Mouse (Mus musculus): ENCODE measurements at regions not wholly inside any gene's neighbourhood (a gene's known extent, or its start where the extent isn't known, plus 50 kb on each side); places are given as distances from the start of the nearest gene placed in this dataset.
A peak's percentile ranks its signal among the peaks of the same experiment; 100 is the strongest.

DNA sequence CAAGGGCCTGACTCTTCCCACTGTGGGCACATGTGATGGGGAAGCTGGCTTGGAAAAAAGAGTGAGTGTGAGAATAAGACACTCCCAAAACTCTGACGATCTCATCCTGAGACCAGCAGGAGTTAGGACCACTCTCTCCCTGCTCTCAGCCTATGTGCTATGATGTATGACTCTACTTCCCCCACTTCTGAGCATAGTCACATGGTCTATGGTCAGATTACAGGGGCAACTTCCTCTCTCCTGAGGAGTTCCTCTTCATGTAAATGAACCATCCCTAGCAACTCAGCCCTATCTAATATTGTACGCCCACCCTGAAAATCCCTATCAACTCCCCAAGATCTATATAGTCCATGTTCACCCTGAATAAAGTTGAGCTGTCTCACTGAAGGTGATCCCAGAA is 120.0 kb upstream of the Lmo4 start:
- DNase-seq (ENCODE audit: low read depth) = no peak

DNA sequence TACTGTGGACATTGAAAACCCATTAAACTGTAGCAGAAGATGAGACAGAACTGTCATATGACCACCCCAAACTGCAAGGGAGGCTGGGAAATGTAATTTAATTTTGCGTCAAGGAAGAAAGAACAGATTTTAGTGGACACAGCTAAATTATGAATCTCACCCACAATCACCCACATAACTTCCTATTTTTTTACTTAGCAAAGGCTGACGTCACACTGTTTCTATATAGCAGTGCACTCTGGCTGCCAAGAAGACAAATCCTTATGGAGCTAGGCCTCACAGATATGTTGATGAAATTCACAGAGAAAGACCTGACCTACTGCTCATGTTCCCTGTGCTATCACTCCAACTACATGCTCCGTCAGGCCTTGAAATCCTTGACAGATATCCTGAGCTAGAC is 118.5 kb upstream of the Lmo4 start:
- DNase-seq (ENCODE audit: low read depth) = no peak

DNA sequence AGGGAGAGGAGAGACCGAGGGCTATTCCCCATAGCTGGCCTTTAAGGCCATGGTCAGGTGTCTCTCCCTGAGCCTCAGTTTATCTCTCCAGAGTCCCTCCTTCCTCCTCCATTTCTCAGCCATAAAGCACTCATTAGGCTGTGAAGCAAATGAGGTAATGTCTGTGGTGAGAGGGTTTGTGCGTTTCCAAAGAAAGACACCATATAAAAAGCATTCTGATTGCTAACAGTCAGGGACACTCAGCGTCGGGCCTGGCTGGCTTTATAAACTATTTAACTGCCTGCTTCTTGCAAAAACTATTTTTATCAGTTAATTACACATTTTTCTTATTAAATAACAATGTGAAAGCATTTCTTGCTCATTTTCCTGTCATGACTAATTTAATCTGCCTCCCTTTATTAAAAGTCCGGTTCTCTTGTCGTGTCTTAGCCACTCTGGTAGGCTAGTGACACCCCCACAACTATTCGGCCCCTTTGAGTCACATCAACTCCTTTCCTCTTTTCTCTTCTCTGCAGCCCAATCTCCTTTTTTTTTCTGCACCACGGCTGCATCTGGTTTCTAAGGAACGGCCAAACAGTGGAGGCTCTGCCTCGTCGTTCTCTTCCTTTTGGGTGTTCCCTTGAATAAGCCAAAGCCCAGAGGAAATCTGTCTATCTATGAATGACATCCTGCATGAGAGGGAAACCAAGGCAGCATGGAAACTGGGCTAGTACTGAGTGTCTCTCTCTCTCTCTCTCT is 114.6 kb upstream of the Lmo4 start:
- DNase-seq (ENCODE audit: low read depth) = no peak

DNA sequence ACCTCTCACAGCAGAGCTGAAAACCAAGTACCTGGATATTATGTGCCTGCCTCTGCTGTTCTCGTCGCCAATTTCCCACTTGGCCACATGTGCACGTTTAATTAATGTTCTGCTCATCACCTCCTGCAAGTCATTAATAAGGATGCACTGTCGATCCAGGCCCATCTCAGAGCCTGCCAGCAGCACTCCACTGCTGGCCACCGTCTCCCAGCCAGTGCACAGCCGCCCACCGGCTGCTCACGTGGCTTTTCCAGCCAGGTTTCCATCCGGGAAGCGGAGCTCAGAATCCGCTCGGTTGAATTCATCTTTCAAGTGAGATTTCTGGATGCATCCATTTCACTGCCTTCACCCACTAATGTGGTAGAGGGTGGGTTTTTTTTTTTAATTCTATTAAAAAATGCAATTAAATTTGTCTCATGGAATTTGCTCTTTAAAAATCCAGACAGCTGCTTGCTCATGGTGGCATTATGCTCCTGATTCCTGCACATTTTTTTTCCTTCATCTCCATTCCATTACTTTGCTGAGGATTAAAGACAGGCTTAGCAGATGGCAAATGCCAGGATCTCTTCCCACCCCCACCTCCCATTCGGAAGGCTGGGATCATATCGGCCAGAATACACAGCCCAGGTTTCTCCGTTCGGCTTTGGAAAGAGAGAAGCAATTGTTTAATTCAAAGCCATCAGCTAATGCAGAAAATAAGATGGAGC is 113.9 kb upstream of the Lmo4 start:
- DNase-seq (ENCODE audit: low read depth) = no peak

DNA sequence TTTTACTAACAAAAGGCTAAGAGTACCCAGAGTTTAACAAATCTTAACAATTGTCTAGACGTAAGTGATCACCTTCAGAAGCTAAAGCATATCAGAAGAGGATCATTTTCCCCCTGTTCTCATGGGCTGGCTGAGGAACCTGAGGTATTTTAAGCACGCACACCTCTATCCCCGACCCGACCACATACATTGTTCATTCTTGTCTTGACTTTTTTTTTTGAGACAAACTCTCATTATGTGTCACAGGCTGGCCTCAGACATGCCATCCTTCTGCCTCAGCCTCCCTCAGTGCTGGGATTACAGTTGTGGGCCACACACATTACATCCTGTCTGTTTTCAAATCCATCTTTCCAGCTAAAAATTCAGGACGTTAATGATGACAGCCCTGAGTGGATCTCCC is 105.7 kb upstream of the Lmo4 start:
- DNase-seq (ENCODE audit: low read depth) = no peak

DNA sequence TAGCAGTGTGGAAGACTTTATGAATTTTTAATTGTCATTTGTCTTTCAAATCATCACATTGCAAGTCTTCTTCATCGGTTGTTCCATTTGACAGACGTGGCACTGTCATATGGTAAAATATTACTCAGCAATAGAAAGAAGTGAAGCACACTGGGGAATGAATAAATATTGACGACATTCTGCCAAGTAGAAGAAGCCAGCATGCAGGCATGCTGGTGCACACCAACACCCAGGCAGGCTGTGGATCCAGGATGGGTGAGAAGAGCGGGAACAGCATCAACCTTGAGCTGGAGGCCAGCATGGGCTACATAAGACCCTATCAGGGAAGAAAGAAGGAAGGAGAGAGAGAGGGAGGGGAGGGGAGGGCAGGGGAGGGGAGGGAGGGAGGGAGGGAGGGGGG is 103.6 kb upstream of the Lmo4 start:
- DNase-seq (ENCODE audit: low read depth) = no peak

DNA sequence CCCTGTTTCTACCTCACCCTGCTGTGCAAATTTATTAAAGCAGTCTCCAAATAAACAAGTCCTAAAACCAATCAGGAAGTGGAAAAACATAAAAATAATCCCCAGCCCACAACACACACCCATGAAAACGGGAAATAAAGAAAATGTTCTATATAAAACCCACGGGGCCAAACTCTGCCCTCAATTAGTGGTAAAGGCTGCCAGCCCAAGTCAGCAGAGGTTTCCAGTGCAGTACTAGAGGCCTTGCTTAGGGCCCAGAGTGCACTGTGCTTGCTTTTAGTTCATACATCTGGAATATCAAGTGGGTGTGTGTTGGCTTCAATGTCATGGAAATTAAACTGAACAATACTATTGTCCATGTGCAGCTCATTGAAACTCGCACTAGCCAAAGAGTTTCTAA is 102.5 kb upstream of the Lmo4 start:
- DNase-seq (ENCODE audit: low read depth) = no peak

DNA sequence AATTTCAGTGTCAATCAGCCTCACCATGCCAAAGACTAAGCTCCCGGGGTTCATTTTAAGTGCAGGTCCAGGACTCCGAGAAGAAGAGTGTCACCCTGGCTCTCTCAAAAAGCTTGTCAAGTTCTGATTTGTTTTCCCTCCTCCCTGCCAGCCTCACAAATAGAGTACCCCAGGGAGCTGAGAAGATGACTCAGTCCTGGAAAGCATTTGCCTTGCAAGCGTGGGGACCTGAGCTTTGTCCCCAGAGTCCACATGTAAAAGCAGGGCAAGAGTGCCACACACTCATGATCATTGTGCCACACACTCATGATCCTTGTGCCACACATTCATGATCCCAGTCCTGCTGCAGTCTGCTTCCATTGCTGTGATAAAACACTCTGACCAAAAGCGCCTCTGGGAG is 100.4 kb upstream of the Lmo4 start:
- DNase-seq (ENCODE audit: low read depth) = no peak

DNA sequence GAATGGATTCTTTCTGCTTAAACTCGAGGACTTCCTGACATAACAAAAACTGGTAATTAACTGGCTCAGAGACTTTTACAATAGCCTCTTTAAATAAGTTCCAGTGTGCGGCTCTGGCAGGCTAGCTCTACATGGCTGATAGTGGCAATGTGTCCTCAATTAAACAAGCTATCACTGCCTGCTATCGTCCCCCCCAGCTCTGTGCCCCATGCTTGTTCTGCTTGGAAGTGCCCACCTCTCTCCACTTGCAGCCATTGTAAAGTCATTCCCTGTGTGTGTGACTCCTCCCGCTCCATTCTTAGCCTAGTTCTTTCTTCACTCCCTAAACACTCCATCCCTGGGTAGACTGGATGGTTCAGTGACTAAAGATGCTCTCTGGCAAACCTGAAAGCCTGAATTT is 99.9 kb upstream of the Lmo4 start:
- no peak for DNase-seq (ENCODE audit: low read depth)

DNA sequence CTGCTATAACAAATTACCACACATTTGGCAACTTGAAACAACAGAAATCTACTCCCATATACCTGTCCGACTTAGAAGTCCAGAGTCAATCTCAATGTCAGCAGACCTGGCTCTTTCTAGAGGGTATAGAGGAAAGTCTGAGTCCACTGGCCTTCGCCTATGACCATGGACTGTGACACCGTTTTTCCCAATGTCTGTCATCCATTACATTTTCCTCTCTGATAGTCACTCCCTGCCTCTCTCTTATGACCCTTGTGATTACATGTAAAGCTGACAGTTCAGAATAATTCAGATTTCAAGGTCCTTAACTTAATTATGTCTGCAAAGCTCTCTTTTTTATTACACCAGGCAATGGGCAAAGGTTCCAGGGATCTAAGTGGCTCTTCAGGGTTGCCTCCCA is 97.6 kb upstream of the Lmo4 start:
- DNase-seq (ENCODE audit: low read depth) = no peak

DNA sequence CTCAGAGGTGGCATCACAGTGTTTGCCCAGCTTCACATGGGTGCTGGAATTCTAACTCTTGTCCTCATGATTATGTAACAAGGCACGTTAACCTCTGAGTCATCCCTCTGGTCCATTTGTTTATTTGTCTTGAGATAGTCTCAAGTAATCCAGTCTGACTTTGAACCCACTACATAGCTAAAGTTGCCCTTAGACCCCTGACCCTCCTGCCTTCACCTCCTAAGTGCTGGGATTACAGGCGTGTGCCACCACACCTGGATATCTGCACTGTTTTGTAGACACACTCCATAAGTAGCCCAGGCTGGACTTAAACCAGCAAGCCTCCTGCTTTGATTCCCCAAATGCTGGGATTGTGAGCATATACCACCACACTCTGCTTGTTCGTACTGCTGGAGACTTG is 96.0 kb upstream of the Lmo4 start:
- no peak for DNase-seq (ENCODE audit: low read depth)

DNA sequence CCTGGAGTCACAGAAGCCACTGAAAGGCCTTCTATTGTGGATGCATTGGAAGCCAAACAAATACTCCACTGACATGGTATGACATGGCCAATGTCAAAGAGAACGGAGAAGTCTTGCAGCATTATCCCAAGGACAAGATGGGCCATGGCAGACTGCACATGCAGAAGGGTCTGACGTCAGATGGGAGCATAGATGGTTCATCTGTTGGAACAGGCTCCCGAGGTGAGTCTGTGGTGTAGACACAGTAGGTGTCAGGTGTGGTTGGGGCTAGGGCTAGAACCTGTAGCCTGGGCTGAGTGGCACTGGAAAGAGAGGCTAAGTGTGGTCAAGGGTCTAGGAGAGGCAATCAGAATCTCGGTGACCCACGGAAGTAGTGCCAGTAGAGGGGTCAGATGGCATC is 94.2 kb upstream of the Lmo4 start:
- no peak for DNase-seq (ENCODE audit: low read depth)

DNA sequence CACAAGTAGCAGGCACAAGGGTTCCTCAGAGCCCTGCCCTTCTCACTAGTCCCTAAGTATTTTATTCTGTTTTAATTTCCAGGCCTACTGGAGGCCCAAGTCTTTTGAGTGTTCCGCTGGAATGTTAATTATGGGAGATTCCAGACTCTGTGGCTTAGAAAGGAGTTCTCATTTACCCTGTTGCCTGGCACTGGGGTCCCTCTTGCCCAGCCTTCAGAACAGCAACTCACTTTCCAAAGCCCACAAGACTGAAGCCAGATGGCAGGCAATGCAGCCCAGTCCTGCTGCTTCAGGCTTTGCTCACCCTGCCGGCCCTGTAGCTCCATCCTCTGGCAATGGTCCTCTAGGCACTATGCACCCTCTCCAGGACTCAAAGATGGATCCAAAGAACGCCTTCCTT is 84.5 kb upstream of the Lmo4 start:
- no peak for DNase-seq (ENCODE audit: low read depth)

DNA sequence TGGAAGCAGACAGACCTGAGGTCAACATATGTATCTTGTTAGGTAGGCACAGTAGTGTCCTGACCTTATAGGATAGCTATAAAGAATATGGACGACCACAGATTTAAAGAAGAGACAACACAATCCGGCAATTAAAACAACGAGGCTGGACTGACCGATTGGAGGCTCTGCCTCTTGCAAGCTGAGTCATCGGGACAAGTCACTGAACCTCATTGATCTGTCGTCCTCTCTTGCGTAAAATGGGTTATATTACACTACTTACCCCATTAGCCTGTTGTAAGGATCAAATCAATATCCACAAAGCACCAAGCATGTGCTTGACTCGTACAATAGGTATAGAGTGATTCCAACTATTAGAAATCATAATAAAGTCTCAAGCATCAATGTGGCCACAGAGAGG is 81.1 kb upstream of the Lmo4 start:
- no peak for DNase-seq (ENCODE audit: low read depth)

DNA sequence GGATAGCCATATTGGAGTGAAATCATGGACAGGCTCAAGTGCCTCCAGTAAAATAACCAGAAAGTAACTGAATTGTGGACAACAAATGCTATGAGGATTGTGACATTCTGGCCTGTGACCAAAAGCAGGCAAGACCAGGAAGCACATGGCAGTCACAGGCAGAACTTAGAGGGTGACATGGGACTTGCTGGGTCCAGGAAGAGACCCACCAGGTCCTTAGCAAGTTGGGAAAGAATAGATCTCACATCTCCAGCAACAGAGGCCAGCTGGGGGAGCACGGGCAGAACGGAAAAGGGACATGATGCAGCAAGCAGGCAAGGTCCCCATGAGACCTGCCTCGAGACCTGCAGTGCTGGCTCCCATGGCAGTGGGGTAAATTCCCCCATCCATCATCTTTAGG is 79.3 kb upstream of the Lmo4 start:
- no peak for DNase-seq (ENCODE audit: low read depth)

DNA sequence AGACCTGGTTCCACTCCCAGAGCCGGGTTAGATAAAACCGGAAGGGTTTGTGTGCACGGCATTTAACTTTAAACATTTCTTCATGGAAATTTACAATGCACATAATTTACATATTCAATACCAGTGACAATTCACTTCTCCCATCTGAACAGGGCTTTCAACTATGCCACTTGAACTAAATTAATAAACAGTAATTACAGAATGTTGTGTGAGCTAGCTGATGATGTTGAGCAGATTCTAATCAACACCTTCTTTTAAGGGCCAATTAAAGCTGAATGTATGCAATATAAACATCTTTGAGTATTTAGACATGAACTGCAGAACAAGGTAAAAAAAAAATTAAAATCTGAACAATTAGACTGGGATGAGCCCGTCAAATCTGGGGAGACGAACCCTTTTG is 68.1 kb upstream of the Lmo4 start:
- DNase-seq (ENCODE audit: low read depth) = no peak

DNA sequence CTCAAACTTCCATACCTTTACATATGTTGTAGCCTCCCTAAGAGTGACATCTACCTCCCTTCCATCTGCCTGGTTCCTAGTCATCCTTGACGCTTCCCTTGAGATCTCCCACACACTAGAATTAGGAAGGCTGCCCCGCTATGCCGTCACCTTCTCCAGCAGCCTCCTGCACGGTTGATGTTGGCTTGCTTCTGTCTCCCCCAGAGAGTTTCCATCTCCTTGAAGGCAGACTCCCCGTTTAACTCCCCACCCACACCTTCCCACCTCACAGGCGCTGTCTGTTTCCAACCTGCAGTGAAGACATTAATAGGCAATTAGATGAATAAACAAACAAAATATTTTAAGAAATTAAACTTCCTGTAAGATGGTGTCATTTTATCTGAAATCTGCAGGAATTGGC is 65.2 kb upstream of the Lmo4 start:
- no peak for DNase-seq (ENCODE audit: low read depth)

DNA sequence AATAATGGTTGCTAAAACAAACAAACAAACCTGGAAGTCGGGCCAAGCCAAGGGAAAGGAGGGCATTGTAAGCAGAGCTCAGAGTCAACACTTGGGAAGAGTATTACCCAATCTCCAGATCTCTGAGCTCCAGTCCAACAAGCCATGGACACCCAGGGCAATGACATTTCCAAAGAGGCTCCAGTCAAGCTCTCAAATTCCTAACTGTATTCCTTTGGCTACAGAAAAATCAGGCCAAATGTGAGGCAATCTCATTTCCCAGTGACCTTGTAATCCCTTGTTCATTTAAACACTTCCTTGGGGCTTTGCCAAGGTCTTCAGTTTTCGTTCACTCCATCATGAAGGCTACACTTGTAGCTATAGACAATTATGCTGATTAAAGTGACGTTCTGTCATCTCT is 59.5 kb upstream of the Lmo4 start:
- peak; percentile 14 for DNase-seq (ENCODE audit: low read depth)

DNA sequence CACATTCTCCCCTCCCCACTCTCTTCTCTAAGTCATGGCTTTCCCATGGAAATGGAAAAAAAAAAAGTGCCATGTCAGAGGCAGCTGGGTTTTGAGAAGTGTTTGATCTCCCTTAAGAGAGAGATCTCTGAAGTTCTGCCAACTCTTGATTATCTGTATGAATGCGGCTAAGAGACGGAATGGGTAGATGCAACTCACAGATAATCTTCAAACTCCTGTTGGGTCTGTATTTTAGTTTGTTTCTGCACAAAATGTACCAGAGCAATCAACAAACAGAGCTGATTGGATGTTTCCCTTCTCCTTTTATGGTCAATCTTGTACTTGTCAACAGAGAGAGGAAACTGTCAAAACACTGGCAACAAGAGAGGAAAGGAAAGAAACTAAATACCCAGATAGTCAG is 55.9 kb upstream of the Lmo4 start:
- no peak for DNase-seq (ENCODE audit: low read depth)

DNA sequence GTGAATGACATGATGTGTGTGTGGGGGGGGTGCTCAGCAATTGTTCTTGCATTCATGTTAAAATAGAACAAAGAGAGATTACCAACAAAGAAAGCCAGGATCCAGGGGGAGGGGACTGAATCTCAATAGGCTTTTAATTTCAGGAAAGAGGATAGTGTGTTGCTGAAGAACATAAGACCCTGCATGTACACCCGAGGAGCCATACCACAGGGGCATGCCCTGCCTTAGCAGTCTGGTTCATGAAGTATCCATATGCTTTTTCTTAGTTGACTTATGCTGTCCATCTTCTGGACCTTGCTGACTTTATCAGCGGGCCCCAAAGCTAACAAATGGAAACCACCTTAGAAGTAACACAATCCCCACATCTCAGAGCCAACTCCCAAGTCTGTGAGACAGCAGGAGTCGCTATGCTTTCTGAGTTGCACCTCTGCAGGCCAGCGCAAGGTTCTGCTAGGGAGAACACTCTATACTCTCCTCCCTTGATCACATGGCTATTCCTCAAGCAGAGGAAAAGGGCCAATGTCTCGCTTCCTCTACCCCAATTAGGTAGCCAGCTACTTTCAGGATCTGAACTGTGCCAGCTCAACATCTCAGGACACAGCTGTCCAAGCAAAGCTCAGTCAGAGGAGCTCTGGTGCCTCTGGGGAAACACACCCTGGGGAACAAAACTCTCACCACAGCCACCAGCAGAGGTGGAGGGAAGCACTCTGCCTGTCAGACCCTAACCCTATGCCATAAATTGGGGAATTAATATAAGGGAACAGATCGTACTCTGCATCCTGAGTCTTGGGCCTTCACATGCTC is 52.9 kb upstream of the Lmo4 start:
- no peak for DNase-seq (ENCODE audit: low read depth)

DNA sequence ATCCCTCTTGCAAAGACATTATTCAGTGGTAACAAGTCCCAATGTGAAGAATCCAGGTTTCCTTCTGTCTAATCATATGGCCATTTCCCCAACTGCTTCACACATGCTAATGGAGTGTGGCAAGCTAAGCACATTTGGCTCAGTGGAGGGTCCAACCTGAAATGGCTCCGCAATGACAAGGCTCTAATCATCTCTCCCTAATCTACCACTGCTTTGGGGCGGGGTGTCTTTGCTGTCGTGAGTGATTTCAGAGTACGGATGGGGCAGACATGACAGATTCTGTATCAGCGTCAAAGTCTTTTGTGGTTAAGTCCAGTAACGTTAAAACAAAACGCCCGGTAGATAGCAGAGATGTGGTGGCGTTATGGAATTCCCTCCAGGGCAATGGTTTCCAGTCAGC is 52.2 kb upstream of the Lmo4 start:
- no peak for DNase-seq (ENCODE audit: low read depth)

DNA sequence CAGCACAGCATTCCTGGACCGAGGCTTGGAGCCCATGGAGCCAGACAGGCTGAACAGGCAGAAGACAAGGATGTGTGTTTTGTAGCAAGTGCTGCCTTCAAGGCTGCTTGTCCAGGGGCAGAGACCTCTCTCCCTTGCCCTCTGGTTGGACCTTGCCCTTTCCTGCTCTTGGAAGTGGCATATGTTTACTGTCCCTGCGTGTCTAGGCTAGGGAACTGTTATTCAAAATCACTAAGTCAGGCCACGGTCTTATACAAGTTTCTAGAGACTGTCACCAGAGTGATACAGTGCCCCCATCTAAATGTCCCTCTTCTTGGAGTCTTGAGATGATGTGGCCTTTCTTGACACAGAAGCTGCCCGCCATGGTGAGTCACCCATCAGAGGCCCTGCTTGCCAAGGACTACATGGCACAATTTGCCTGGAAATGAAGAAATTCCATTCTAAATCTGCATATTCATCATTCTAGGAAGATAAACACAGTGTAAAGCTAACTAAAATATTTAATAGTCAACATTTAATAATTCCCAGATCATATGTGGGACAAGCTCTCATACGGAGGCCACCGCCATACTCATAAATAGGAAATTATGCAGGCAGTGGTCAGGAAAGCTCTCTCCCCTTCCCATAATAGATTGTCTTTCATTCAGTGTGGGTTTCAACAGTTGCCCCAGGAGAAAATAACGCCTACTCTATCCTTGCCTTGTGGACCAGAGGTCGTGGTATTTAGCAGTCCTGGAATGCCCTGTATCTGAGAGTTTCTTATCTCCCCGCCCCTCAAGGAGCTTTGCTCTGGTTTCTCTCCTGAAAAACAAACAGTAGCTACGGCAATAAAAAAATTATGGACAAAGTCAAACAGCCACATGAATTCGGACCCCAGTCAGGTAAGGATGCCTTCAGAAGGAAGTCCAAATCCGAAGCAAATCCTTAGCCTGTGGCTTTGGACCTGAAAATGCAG is 50.9 kb upstream of the Lmo4 start:
- no peak for DNase-seq (ENCODE audit: low read depth)
